Mouse (Mus musculus) liver, embryonic 13.5 days (tissue): ENCODE measurements around the gene Exoc8. TPM values are rescaled to one million over a fixed set of nuclear protein-coding genes. Genes with fewer than 3 reads are reported as not detected.

ENCODE experiments used
- polyA plus RNA-seq: library from polyadenylated mRNA; unstranded; fragments of >200 nt; fragmentation: Nextera tagmentation; extraction: Ambion mirVana; gene quantifications from 2 replicates; pipeline ENCODE4 v1.2.1, GENCODE M21; 2015

Gene Exoc8
- polyA plus RNA-seq, 1 experiment from 2014 or later, result 4.2 TPM

Other genes with a start within 250 kb of the Exoc8 start
- 4.6 and 5.8 TPM in 2 replicates for gene 2310022B05Rik, start 234.3 kb downstream of the Exoc8 start, polyA plus RNA-seq
- 20.6 and 23.7 TPM in 2 replicates for gene Ttc13, start 175.7 kb downstream of the Exoc8 start, polyA plus RNA-seq
- 8.0 and 8.3 TPM in 2 replicates for gene Arv1, start 175.6 kb downstream of the Exoc8 start, polyA plus RNA-seq
- 2.6 and 2.9 TPM in 2 replicates for gene Fam89a, start 145.9 kb downstream of the Exoc8 start, polyA plus RNA-seq
- gene Trim67, start 104.6 kb downstream of the Exoc8 start, polyA plus RNA-seq, result 0.03 TPM in 1 of 2 replicates, not detected in the other
- 47.3 and 53.9 TPM in 2 replicates for gene Gnpat, start 34.7 kb downstream of the Exoc8 start, polyA plus RNA-seq
- gene 2810004N23Rik, start 34.6 kb downstream of the Exoc8 start, polyA plus RNA-seq, result 28.9 and 35.3 TPM in 2 replicates
- gene Sprtn, start 181 bp upstream of the Exoc8 start, polyA plus RNA-seq, result 6.1 and 7.5 TPM in 2 replicates
- 2.7 TPM in 2 replicates for gene Egln1, start 51.6 kb upstream of the Exoc8 start, polyA plus RNA-seq
- gene Tsnax, start 115.3 kb upstream of the Exoc8 start, polyA plus RNA-seq, result 53.0 and 59.6 TPM in 2 replicates
- 0.25 and 0.33 TPM in 2 replicates for gene Disc1, start 156.5 kb upstream of the Exoc8 start, polyA plus RNA-seq